Mouse (Mus musculus) thymus, adult 2 months (tissue): ENCODE results near the gene Kalrn.

Source experiments
- CTCF ChIP-seq: fragments of 200-500 bp; IDR thresholded peaks from 2 replicates; pipeline ENCODE4 v1.5.1; 2012; ENCODE audit warnings: mild to moderate bottlenecking, control low read depth, low read length, moderate library complexity, borderline replicate concordance; ENCODE audit not compliant: control insufficient read depth, poor library complexity, insufficient read depth; ENCODE audit errors: extremely low read depth
- POLR2A ChIP-seq: fragments of 200-500 bp; IDR thresholded peaks from 2 replicates; pipeline ENCODE4 v1.6.1; 2012; ENCODE audit warnings: mild to moderate bottlenecking, low read length, control low read depth, moderate library complexity; ENCODE audit not compliant: control insufficient read depth, poor library complexity, insufficient read depth; ENCODE audit errors: extremely low read depth

GRCm38 (mm10) chr16:34032011-34032645 is 541.2 kb downstream of the Kalrn start:
- TF ChIP-seq CTCF, result no peak
- TF ChIP-seq POLR2A, result no peak
